Mouse (Mus musculus) lung, postnatal 0 days (tissue): ENCODE results near the gene Gdpd3.

ENCODE experiments used
- CTCF ChIP-seq: IDR thresholded peaks from 2 replicates; pipeline ENCODE4 v1.5.1; 2016; ENCODE audit warnings: antibody characterized with exemption, mild to moderate bottlenecking
- EP300 ChIP-seq: IDR thresholded peaks from 2 replicates; pipeline ENCODE4 v1.6.1; 2016; ENCODE audit warnings: antibody characterized with exemption, mild to moderate bottlenecking, control low read depth

- TF ChIP-seq CTCF (no peak), EP300 (no peak)
Measured at GRCm38 (mm10) chr7:126778147-126778546, 12.0 kb downstream of the Gdpd3 start.
